Mouse (Mus musculus) lung, adult 2 months (tissue): ENCODE measurements around the gene Gpr155.

Experiments used
- CTCF ChIP-seq: fragments of 200-500 bp; IDR thresholded peaks from 2 replicates; pipeline ENCODE4 v1.5.1; 2011; ENCODE audit warnings: mild to moderate bottlenecking, low read length, control low read depth; ENCODE audit not compliant: insufficient read depth
- POLR2A ChIP-seq: fragments of 200-500 bp; IDR thresholded peaks from 2 replicates; pipeline ENCODE4 v1.6.1; 2011; ENCODE audit warnings: low read depth, mild to moderate bottlenecking, control low read depth, low read length, borderline replicate concordance; ENCODE audit errors: extremely low read depth

DNA sequence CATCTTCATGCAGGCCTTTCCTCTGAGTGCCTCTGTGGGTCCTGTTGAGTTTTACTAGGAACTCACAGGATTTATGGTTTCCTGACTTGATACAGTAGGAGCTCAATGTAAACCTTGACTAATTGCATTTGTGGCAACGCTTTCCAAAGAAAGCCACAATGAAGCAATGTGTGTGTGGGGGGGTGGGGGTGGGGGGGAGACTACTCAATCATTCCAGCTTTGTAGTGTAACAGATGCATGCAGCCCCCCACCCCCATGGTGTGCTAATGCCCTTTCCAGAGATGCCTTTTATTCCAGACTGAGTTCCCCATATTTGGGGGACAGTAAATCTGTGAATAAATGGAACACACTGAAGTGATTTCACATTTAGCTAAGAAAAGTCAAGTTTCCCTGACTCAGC is 15.3 kb upstream of the Gpr155 start:
- TF ChIP-seq CTCF (no peak), POLR2A (no peak)
